Mouse (Mus musculus): Measurements from ENCODE around the gene Ctcfl.

GRCm38 (mm10) chr2:173126386-173126785 lies 7.1 kb upstream of the Ctcfl start:
- no peak for TF ChIP-seq CTCF (IDR thresholded peaks at IDR 0.05; ENCODE audit: low read depth)
- TF ChIP-seq EP300 (optimal IDR thresholded peaks at IDR 0.05), result no peak
